Mouse (Mus musculus) liver, embryonic 14.5 days (tissue): Measurements from ENCODE around the gene Prx. TPM values are rescaled to one million over a fixed set of nuclear protein-coding genes. Genes with fewer than 3 reads are reported as not detected.

Source experiments
- ATAC-seq: fragments of 200-750 bp; cut with Nextera tagmentation; 2 replicates; pipeline ENCODE4 v1.8.0; 2017; ENCODE audit warnings: moderate number of reproducible peaks, mild to moderate bottlenecking, moderate library complexity; ENCODE audit not compliant: insufficient read depth
- DNase-seq, 3 experiments: peaks; one replicate each; pipeline ENCODE4 v3.0.0-alpha.2; 2012 to 2013; ENCODE audit warnings: low read depth in 3 of 3, low spot score in 3 of 3
- H3K27ac ChIP-seq: fragments of 300-500 bp; sonication (generic); 2 replicates; pipeline ENCODE4 v1.5.1; 2014; ENCODE audit warnings: moderate library complexity, mild to moderate bottlenecking, control low read depth, inconsistent platforms
- H3K27me3 ChIP-seq: fragments of 300-500 bp; sonication (generic); 2 replicates; pipeline ENCODE4 v1.6.1; 2014; ENCODE audit warnings: mild to moderate bottlenecking, low read length, moderate library complexity; ENCODE audit not compliant: control insufficient read depth, insufficient read depth
- H3K36me3 ChIP-seq: fragments of 300-500 bp; sonication (generic); replicated peaks from 2 replicates; pipeline ENCODE4 v1.6.1; 2014; ENCODE audit warnings: low read depth; ENCODE audit not compliant: control insufficient read depth, insufficient read depth
- H3K4me1 ChIP-seq, 2 experiments: fragments of 200-500 bp in 1 of 2; fragments of 300-500 bp in 1 of 2; sonication (generic) in 1 of 2; replicated peaks; 2 replicates each; pipeline ENCODE4 v1.6.1; 2012 to 2014; ENCODE audit warnings: antibody characterized with exemption in 1 of 2, inconsistent platforms in 1 of 2, low read length in 1 of 2; ENCODE audit not compliant: control insufficient read depth in 2 of 2, insufficient read depth in 2 of 2
- H3K4me2 ChIP-seq: fragments of 300-500 bp; sonication (generic); 2 replicates; pipeline ENCODE4 v1.6.1; 2014; ENCODE audit warnings: low read depth, mild to moderate bottlenecking, control low read depth, moderate library complexity
- H3K4me3 ChIP-seq, 2 experiments: fragments of 200-500 bp in 1 of 2; fragments of 300-500 bp in 1 of 2; sonication (generic) in 1 of 2; 2 replicates each; pipeline ENCODE4 v1.5.1; 2012 to 2014; ENCODE audit warnings: low read depth in 2 of 2, low read length in 2 of 2, mild to moderate bottlenecking in 2 of 2, control low read depth in 1 of 2, inconsistent platforms in 1 of 2, moderate library complexity in 1 of 2; ENCODE audit not compliant: insufficient read depth in 1 of 2
- H3K9ac ChIP-seq: fragments of 300-500 bp; sonication (generic); replicated peaks from 2 replicates; pipeline ENCODE4 v1.6.1; 2014; ENCODE audit warnings: mild to moderate bottlenecking, control low read depth, moderate library complexity
- H3K9me3 ChIP-seq: fragments of 300-500 bp; sonication (generic); 2 replicates; pipeline ENCODE4 v1.6.1; 2016; ENCODE audit warnings: low read length, mixed read lengths; ENCODE audit not compliant: control insufficient read depth
- CTCF ChIP-seq: IDR thresholded peaks from 2 replicates; pipeline ENCODE4 v1.5.1; 2016; ENCODE audit warnings: antibody characterized with exemption, low read depth, control low read depth
- EP300 ChIP-seq: IDR thresholded peaks from 2 replicates; pipeline ENCODE4 v1.6.1; 2016; ENCODE audit warnings: antibody characterized with exemption, low read depth
- WGBS: fragments of 180-500 bp; shearing (Covaris S2); extraction: QIAGEN DNeasy Blood & Tissue Kit; methylation state at CpG from one replicate; pipeline ENCODE4 v1.1.7; 2014; ENCODE audit not compliant: insufficient replicate concordance; 5-methylcytosine and 5-hydroxymethylcytosine counted together
- polyA plus RNA-seq, 2 experiments: library from polyadenylated mRNA; depleted of rRNA in 1 of 2; stranded (reverse) in 1 of 2; unstranded in 1 of 2; fragments of >200 nt; fragmentation: Nextera tagmentation in 1 of 2; extraction: Ambion mirVana in 1 of 2; gene quantifications; 2 replicates each; pipeline versions ENCODE4 v1.2.1 to v1.2.3; 2012 to 2014

Gene Prx
- polyA plus RNA-seq, 2 experiments = 0.23 to 0.73 TPM

DNA sequence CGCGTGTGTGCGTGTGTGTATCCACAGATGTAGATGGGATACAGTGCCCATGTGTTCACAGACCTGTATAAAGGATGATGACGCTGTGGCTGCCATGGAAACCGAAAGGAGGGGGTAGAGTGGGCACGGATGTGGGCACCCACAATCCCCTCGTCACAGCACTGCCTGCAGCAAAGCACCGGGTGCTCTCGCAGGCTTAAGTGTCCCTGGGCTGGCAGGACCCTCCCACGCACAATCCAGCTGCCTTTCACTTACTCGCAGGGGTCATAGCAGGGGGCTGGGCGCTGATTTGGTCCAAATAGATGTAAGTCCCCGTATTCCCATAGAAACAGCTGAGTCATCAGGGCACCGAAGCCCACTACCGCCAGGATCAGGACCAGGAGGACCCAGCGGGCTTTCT lies 42.3 kb downstream of the Prx start:
- Histone ChIP-seq H3K9ac (peak overlapping the region; percentile 91; the same call in 1 of the 2 replicates), H3K4me1 (peaks cover 62 to 65% of the 10 kb centered on the region in 2 experiments), H3K27me3 (no peaks in the 10 kb centered on the region), H3K9me3 (no peaks in the 10 kb centered on the region), H3K27ac (peak overlapping the region; percentile 84), H3K4me3 (peak overlapping the region; percentile 81 to 83), H3K4me2 (peak overlapping the region; percentile 96), H3K36me3 (peaks cover 9% of the 10 kb centered on the region)
- no peak for ATAC-seq
- WGBS = 74% methylated on average over 16 of the region's 16 CpGs
- no peak for DNase-seq
- TF ChIP-seq EP300 (no peak), CTCF (no peak)

DNA sequence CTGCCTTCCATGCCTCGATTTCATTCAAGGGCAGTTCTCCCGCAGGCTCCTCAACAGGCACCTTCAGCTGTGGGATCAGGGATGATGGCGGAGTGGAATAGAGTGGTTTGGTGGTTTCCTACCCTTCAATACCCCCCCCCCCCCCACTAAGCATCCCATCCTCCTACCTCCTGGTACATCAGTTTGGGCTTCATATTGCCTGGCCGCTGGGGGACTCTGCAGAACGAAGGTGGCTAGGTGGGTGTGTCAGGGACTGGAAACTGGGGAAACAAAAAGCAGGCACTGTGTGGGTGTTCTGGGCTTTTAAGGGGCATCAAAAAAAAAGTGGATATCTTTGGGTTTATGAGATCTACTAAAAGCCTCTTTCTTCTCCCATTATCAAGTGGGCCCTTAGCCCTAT lies 42.8 kb downstream of the Prx start:
- H3K4me3 ChIP-seq = peak overlapping the region; percentile 81 to 83
- peaks cover 58 to 60% of the 10 kb centered on the region in 2 experiments for H3K4me1 ChIP-seq
- peaks cover 5% of the 10 kb centered on the region for H3K36me3 ChIP-seq
- DNase-seq = no peak
- peak overlapping the region; percentile 91 for H3K9ac ChIP-seq
- peak overlapping the region; percentile 72; the same call in 1 of the 2 replicates for H3K27ac ChIP-seq
- no peaks in the 10 kb centered on the region for H3K27me3 ChIP-seq
- no peaks in the 10 kb centered on the region for H3K9me3 ChIP-seq
- H3K4me2 ChIP-seq = peak overlapping the region; percentile 96
- no peak for ATAC-seq
- WGBS = 53% methylated on average over 5 of the region's 5 CpGs
- TF ChIP-seq CTCF (no peak), EP300 (no peak)

DNA sequence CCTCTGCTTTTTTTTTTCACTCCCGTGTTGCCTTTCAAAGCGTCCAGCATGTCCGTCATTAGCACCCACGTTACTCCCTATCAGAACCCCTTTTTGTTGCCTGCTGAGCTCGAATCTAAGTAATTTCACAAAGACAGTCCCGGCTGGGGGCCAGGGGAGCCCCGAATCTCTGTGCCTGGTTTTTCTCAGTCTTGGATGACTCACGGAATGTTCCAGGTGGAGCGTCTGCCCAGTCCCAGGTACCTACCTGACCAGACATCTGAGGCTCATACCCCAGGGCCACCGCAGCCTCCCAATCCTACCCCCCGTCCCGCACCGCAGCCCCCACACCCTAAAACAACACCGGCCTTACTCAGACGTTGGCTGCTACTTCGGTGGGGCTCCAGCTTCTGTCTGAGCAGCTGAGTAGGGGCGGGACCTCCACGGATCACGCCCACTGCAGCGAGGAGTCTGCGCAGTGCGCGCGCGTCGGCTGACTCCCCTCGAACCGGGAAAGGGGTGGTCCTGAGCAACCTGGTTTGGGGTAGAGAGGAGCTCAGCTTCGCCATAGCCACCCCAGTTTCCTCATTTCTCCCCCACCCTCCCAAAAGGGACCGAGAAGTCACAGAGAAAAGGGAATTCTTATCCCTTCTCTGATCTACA lies 43.4 kb downstream of the Prx start:
- Histone ChIP-seq H3K9me3 (no peaks in the 10 kb centered on the region), H3K27me3 (no peaks in the 10 kb centered on the region), H3K27ac (peak overlapping the region; percentile 72), H3K4me2 (peak overlapping the region; percentile 96), H3K4me3 (peak overlapping the region; percentile 81 to 83), H3K9ac (peak overlapping the region; percentile 91), H3K36me3 (peaks cover 2% of the 10 kb centered on the region), H3K4me1 (peaks cover 52 to 54% of the 10 kb centered on the region in 2 experiments)
- ATAC-seq (peak; percentile 68), DNase-seq (peak; percentile 64 to 66 (median 64))
- WGBS = 2% methylated on average over 30 of the region's 30 CpGs
- TF ChIP-seq EP300 = no peak
- TF ChIP-seq CTCF = no peak

DNA sequence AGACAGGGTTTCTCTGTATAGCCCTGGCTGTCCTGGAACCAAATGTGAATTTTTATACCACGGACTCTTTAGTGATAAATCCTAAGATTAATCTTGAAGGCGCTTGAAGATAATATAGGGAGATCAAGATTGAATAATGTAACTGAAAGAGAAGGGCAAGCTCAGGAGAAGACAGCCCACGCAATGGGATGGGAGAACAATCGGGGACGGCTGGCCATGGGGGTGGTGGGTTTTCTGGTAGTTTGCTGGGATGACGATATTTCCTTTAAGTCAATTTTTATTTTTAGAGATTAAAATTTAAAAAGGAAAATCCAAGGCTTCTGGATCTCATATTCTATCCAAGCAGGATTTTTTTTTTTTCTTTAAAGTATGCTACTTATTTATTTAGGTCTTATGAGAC lies 43.9 kb downstream of the Prx start:
- no peaks in the 10 kb centered on the region for H3K9me3 ChIP-seq
- DNase-seq (no peak), ATAC-seq (no peak)
- peak overlapping the region in 1 of 2 experiments; percentile 81; a peak in 2 of 4 replicates for H3K4me3 ChIP-seq
- H3K27ac ChIP-seq = peak overlapping the region; percentile 72
- TF ChIP-seq EP300 (no peak), CTCF (no peak)
- peak overlapping the region; percentile 91 for H3K9ac ChIP-seq
- H3K4me2 ChIP-seq = peak overlapping the region; percentile 96
- H3K36me3 ChIP-seq = peaks cover 2% of the 10 kb centered on the region
- H3K4me1 ChIP-seq = peaks cover 47 to 49% of the 10 kb centered on the region in 2 experiments
- H3K27me3 ChIP-seq = no peaks in the 10 kb centered on the region
- WGBS = 43% methylated on average over 6 of the region's 6 CpGs

DNA sequence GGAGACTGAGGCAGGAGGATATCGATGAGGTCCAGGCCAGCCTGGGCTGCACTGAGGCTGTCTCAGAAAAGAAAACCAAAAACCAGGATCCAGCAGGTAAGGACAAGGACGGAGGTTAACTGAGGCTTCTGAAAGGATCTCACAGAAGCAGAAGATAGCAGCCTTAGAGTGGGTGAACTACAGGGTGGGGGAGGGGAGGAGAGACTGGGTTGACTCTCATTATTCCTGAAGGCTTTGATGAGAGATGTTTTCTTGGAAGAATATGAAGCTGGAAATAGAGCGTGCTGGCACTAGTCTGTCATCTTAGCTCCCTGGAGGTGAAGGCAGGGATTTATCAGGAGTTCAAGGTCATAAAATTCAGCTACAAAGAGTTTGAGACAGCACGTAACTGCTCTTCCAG lies 44.7 kb downstream of the Prx start:
- ATAC-seq = no peak
- H3K36me3 ChIP-seq = peaks cover 2% of the 10 kb centered on the region
- H3K9me3 ChIP-seq = no peaks in the 10 kb centered on the region
- DNase-seq = no peak
- TF ChIP-seq CTCF (no peak), EP300 (no peak)
- H3K27me3 ChIP-seq = no peaks in the 10 kb centered on the region
- WGBS = 73% methylated on average over 4 of the region's 4 CpGs
- H3K4me2 ChIP-seq = no peak overlapping the region
- H3K9ac ChIP-seq = no peak overlapping the region
- peaks cover 40 to 41% of the 10 kb centered on the region in 2 experiments for H3K4me1 ChIP-seq
- no peak overlapping the region for H3K4me3 ChIP-seq
- H3K27ac ChIP-seq = no peak overlapping the region
